Mouse (Mus musculus): ENCODE results near the gene Macf1. TPM values are rescaled to one million over a fixed set of nuclear protein-coding genes. Genes with fewer than 3 reads are reported as not detected.
A peak's percentile ranks its signal among the peaks of the same experiment; 100 is the strongest.

The Macf1 gene
- polyA plus RNA-seq, 1 experiment from 2014 or later = 61.5 TPM

GRCm38 (mm10) chr4:123438414-123438813, 245.7 kb downstream of the Macf1 start:
- Histone ChIP-seq H3K4me1 (replicated peaks) (no peaks in the 10 kb centered on the region), H3K9ac (replicated peaks) (no peak overlapping the region), H3K4me3 (replicated peaks) (no peak overlapping the region), H3K27me3 (no peaks in the 10 kb centered on the region), H3K36me3 (peaks cover 68% of the 10 kb centered on the region), H3K27ac (no peak overlapping the region), H3K4me2 (no peak overlapping the region), H3K9me3 (no peaks in the 10 kb centered on the region)
- 71% methylated on average over 5 of the region's 5 CpGs for WGBS
- no peak for ATAC-seq (ENCODE audit: insufficient number of reproducible peaks, insufficient read depth, low FRiP score, low TSS enrichment, low read depth)

DNA sequence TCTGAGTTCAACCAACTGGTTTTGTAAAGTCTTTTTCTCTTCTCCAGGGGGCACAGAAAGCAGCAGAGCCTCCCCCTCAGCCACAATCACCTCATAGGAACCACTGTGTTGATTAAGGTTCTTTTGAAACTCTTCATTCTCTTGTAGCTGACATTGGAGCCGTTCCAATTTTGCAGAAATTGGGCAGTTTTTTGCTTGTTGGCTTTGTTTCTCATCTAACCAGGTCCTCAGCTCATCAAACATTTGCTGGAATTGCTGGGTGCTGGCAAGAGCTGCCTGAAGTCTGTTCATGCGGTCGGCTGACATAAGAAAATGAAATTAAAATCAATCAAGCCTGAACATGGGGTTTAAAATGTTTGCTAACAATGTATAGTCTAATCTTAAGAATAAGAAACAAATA, 251.0 kb downstream of the Macf1 start:
- 94% methylated on average over 3 of the region's 3 CpGs for WGBS
- H3K9me3 ChIP-seq = no peaks in the 10 kb centered on the region
- no peak for ATAC-seq (ENCODE audit: insufficient number of reproducible peaks, insufficient read depth, low FRiP score, low TSS enrichment, low read depth)
- H3K36me3 ChIP-seq = peaks cover 59% of the 10 kb centered on the region
- H3K27ac ChIP-seq = no peak overlapping the region
- H3K9ac ChIP-seq (replicated peaks) = no peak overlapping the region
- no peak overlapping the region for H3K4me3 ChIP-seq (replicated peaks)
- H3K4me2 ChIP-seq = no peak overlapping the region
- no peaks in the 10 kb centered on the region for H3K4me1 ChIP-seq (replicated peaks)
- no peaks in the 10 kb centered on the region for H3K27me3 ChIP-seq

DNA sequence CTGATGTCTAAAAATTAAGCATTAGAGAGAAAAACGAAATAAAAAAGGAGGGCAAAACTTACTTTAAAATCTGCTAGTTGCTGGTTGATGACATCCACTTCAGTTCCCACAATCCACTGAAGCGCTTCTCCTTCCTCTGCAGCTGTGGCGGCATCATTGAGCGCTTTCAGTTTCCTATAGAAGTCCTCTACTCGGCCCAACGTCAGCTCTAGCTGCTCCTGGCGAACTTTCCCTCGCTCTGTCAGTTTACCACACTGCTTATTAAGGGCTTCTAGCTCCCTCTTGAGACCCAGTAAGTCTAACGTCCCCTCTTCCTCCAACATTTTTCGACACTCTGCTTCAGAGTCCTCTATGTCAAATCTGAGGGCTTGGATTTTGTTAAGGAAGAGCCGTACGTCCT, 252.2 kb downstream of the Macf1 start:
- no peak overlapping the region for H3K27ac ChIP-seq
- peaks cover 57% of the 10 kb centered on the region for H3K36me3 ChIP-seq
- no peaks in the 10 kb centered on the region for H3K9me3 ChIP-seq
- ATAC-seq (ENCODE audit: insufficient number of reproducible peaks, insufficient read depth, low FRiP score, low TSS enrichment, low read depth) = no peak
- no peaks in the 10 kb centered on the region for H3K4me1 ChIP-seq (replicated peaks)
- no peak overlapping the region for H3K4me2 ChIP-seq
- H3K27me3 ChIP-seq = no peaks in the 10 kb centered on the region
- H3K4me3 ChIP-seq (replicated peaks) = no peak overlapping the region
- 80% methylated on average over 12 of the region's 12 CpGs for WGBS
- no peak overlapping the region for H3K9ac ChIP-seq (replicated peaks)

DNA sequence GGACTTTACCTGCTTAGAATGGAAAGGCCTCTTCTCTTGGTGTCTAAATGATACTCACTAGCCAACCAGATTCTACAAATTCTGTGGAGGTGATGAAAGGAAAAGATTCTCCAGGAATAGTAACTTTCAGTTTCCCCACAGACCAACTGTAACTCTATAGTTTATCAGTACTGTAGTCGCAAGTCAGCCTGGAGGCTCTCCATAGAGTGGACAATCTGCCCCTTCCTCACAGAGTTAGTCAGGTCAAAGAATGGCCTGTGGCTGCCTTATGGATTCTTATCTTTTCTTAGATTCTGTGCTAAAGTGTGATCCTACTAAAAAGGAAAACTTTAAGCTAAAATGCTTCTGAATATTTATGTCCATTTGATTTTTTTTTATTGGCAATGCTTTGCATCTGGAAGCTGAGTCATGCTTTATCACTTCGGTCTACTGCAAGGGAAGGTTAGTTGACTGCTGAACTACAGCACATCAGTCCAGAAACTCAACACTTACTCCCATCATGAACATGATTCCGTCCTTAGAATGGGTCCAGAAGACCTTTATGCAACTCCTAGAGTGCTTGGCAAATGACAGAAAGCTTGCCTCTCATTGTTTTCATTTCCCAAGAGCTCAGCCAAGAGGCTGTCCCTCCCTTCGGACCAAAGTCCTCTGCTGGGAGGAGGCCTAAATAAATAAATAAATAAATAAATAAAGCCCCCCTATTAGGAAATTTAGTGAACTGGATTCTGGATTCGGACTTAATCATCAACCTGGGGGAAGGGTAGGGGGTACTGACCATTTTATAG, 256.1 kb downstream of the Macf1 start:
- 93% methylated on average over 5 of the region's 5 CpGs for WGBS
- Histone ChIP-seq H3K9me3 (no peaks in the 10 kb centered on the region), H3K4me3 (replicated peaks) (no peak overlapping the region), H3K36me3 (peaks cover 39% of the 10 kb centered on the region), H3K27me3 (no peaks in the 10 kb centered on the region), H3K9ac (replicated peaks) (no peak overlapping the region), H3K4me1 (replicated peaks) (no peaks in the 10 kb centered on the region), H3K4me2 (no peak overlapping the region), H3K27ac (0 out of 2 replicates have a peak overlapping the region, but pooled peaks have one; percentile 4)
- no peak for ATAC-seq (ENCODE audit: insufficient number of reproducible peaks, insufficient read depth, low FRiP score, low TSS enrichment, low read depth)

DNA sequence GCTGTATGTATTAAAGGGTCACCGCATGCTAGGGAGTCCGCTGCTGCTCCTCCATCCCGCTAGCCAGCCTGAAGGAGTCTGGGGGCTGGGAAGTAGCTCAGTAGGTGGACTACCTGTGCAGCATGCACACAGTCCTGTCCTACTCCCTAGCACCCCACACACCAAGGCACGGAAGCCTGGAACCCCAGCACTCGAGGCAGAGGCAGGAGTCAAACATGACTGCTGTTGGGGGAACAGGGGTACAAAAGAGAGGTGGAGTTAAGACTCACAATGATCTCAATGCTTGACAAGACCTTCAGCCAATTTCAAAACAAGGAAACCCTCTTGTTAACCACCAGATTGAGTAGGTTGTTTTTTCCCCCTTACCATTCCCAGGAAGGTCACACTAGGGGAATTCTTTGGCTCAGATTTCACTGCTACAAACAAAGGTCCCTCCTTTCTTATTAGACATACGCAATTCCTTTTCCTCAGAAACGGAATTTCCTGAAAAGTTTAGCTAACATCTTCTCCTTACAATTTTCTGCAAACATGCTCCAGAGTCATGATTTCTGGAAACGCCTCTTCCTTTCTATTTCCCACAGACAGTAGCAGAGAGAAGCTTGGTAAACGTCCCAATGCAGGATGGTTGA, 256.8 kb downstream of the Macf1 start:
- peaks cover 32% of the 10 kb centered on the region for H3K36me3 ChIP-seq
- ATAC-seq (ENCODE audit: insufficient number of reproducible peaks, insufficient read depth, low FRiP score, low TSS enrichment, low read depth) = no peak
- H3K4me1 ChIP-seq (replicated peaks) = no peaks in the 10 kb centered on the region
- 84% methylated on average over 9 of the region's 9 CpGs for WGBS
- H3K27ac ChIP-seq = 0 out of 2 replicates have a peak overlapping the region, but pooled peaks have one; percentile 4
- no peaks in the 10 kb centered on the region for H3K27me3 ChIP-seq
- H3K9me3 ChIP-seq = no peaks in the 10 kb centered on the region
- H3K4me3 ChIP-seq (replicated peaks) = no peak overlapping the region
- no peak overlapping the region for H3K9ac ChIP-seq (replicated peaks)
- no peak overlapping the region for H3K4me2 ChIP-seq

GRCm38 (mm10) chr4:123426429-123427080, 257.6 kb downstream of the Macf1 start:
- Histone ChIP-seq H3K4me2 (no peak overlapping the region), H3K4me3 (replicated peaks) (no peak overlapping the region), H3K4me1 (replicated peaks) (no peaks in the 10 kb centered on the region), H3K27me3 (no peaks in the 10 kb centered on the region), H3K9me3 (no peaks in the 10 kb centered on the region), H3K9ac (replicated peaks) (no peak overlapping the region), H3K36me3 (peaks cover 26% of the 10 kb centered on the region), H3K27ac (no peak overlapping the region)
- ATAC-seq (ENCODE audit: insufficient number of reproducible peaks, insufficient read depth, low FRiP score, low TSS enrichment, low read depth) = no peak
- WGBS = 91% methylated on average over 10 of the region's 10 CpGs

- no peaks in the 10 kb centered on the region for H3K4me1 ChIP-seq (replicated peaks)
- no peak overlapping the region for H3K27ac ChIP-seq
- peaks cover 18% of the 10 kb centered on the region; the same call in 1 of the 2 replicates for H3K36me3 ChIP-seq
- H3K4me2 ChIP-seq = no peak overlapping the region
- H3K9ac ChIP-seq (replicated peaks) = no peak overlapping the region
- no peaks in the 10 kb centered on the region for H3K27me3 ChIP-seq
- no peaks in the 10 kb centered on the region for H3K9me3 ChIP-seq
- no peak overlapping the region for H3K4me3 ChIP-seq (replicated peaks)
- 82% methylated on average over 1 of the region's 1 CpGs for WGBS
- ATAC-seq (ENCODE audit: insufficient number of reproducible peaks, insufficient read depth, low FRiP score, low TSS enrichment, low read depth) = no peak
These were observed 258.4 kb downstream of the Macf1 start for GRCm38 (mm10) chr4:123425672-123426272.

- peaks cover 18% of the 10 kb centered on the region; the same call in 1 of the 2 replicates for H3K36me3 ChIP-seq
- no peak overlapping the region for H3K4me2 ChIP-seq
- peaks cover 2% of the 10 kb centered on the region; the same call in 1 of the 2 replicates for H3K4me1 ChIP-seq (replicated peaks)
- no peaks in the 10 kb centered on the region for H3K27me3 ChIP-seq
- no peak overlapping the region for H3K9ac ChIP-seq (replicated peaks)
- no peak overlapping the region for H3K27ac ChIP-seq
- 92% methylated on average over 2 of the region's 2 CpGs for WGBS
- no peak for ATAC-seq (ENCODE audit: insufficient number of reproducible peaks, insufficient read depth, low FRiP score, low TSS enrichment, low read depth)
- H3K4me3 ChIP-seq (replicated peaks) = no peak overlapping the region
- no peaks in the 10 kb centered on the region for H3K9me3 ChIP-seq
These were observed 260.1 kb downstream of the Macf1 start for GRCm38 (mm10) chr4:123424050-123424449.

- no peak overlapping the region for H3K4me2 ChIP-seq
- peaks cover 13% of the 10 kb centered on the region; the same call in 1 of the 2 replicates for H3K36me3 ChIP-seq
- H3K4me1 ChIP-seq (replicated peaks) = peaks cover 2% of the 10 kb centered on the region; the same call in 1 of the 2 replicates
- no peak overlapping the region for H3K9ac ChIP-seq (replicated peaks)
- no peaks in the 10 kb centered on the region for H3K27me3 ChIP-seq
- WGBS = 71% methylated on average over 6 of the region's 6 CpGs
- no peaks in the 10 kb centered on the region for H3K9me3 ChIP-seq
- H3K4me3 ChIP-seq (replicated peaks) = no peak overlapping the region
- no peak overlapping the region for H3K27ac ChIP-seq
- no peak for ATAC-seq (ENCODE audit: insufficient number of reproducible peaks, insufficient read depth, low FRiP score, low TSS enrichment, low read depth)
These were observed 261.3 kb downstream of the Macf1 start for GRCm38 (mm10) chr4:123422828-123423227.

GRCm38 (mm10) chr4:123418032-123418431, 266.1 kb downstream of the Macf1 start:
- no peak for ATAC-seq (ENCODE audit: insufficient number of reproducible peaks, insufficient read depth, low FRiP score, low TSS enrichment, low read depth)
- H3K4me1 ChIP-seq (replicated peaks) = peaks cover 13% of the 10 kb centered on the region
- 93% methylated on average over 3 of the region's 3 CpGs for WGBS
- no peak overlapping the region for H3K27ac ChIP-seq
- no peak overlapping the region for H3K9ac ChIP-seq (replicated peaks)
- no peak overlapping the region for H3K4me3 ChIP-seq (replicated peaks)
- no peaks in the 10 kb centered on the region for H3K27me3 ChIP-seq
- no peaks in the 10 kb centered on the region for H3K9me3 ChIP-seq
- H3K4me2 ChIP-seq = no peak overlapping the region
- no peaks in the 10 kb centered on the region for H3K36me3 ChIP-seq

GRCm38 (mm10) chr4:123417478-123417877, 266.7 kb downstream of the Macf1 start:
- Histone ChIP-seq H3K27me3 (no peaks in the 10 kb centered on the region), H3K9ac (replicated peaks) (no peak overlapping the region), H3K27ac (no peak overlapping the region), H3K36me3 (no peaks in the 10 kb centered on the region), H3K9me3 (no peaks in the 10 kb centered on the region), H3K4me1 (replicated peaks) (peaks cover 19% of the 10 kb centered on the region), H3K4me2 (no peak overlapping the region), H3K4me3 (replicated peaks) (no peak overlapping the region)
- WGBS = 86% methylated on average over 1 of the region's 3 CpGs
- no peak for ATAC-seq (ENCODE audit: insufficient number of reproducible peaks, insufficient read depth, low FRiP score, low TSS enrichment, low read depth)
